8 mouse cellular contexts compared by ENCODE assay signal in genomic region chr7:39448626-39449242, GRCm38 (mm10). TPM values are rescaled to one million over a fixed set of nuclear protein-coding genes. Genes with fewer than 3 reads are reported as not detected.
DNase-seq lines count a peak whose midpoint lies in the region; ATAC-seq and TF ChIP-seq lines count a peak whose summit lies in the region.

No protein-coding gene starts in this region.

- TF ChIP-seq CTCF in CH12.LX (conservative IDR thresholded peaks at IDR 0.05 in 1 of 2, IDR thresholded peaks at IDR 0.05 in 1 of 2; ENCODE audit: low read depth in 2 of 2, low read length in 2 of 2): no peak
- no peak for TF ChIP-seq CTCF in kidney, postnatal 0 days (IDR thresholded peaks at IDR 0.05; ENCODE audit: low read depth)

- H3K36me3 ChIP-seq in erythroblast, embryonic 14.5 days (ENCODE audit: control insufficient read depth): no peaks in the 10 kb centered on the region; the same call in 1 of the 2 replicates
- H3K36me3 ChIP-seq in CH12.LX (replicated peaks in 1 of 2; ENCODE audit: control insufficient read depth in 1 of 2, insufficient read depth in 1 of 2, low read length in 1 of 2): peaks cover 0 to 7% of the 10 kb centered on the region in 2 experiments
- H3K36me3 ChIP-seq in forebrain, embryonic 11.5 days (ENCODE audit: control insufficient read depth, insufficient read depth, low read length): no peaks in the 10 kb centered on the region
- no peaks in the 10 kb centered on the region for H3K36me3 ChIP-seq in kidney, postnatal 0 days (ENCODE audit: insufficient read depth, low read length)
- H3K36me3 ChIP-seq in neural tube, embryonic 14.5 days (ENCODE audit: control insufficient read depth, insufficient read depth, low read length): no peaks in the 10 kb centered on the region

- no peak for ATAC-seq in erythroblast, adult 5-6 weeks (replicated peaks; ENCODE audit: low FRiP score, poor library complexity, severe bottlenecking)
- ATAC-seq in forebrain, embryonic 11.5 days (replicated peaks; ENCODE audit: low FRiP score): 0 out of 2 replicates have a peak, but pooled peaks have one; percentile 32
- ATAC-seq in kidney, postnatal 0 days (replicated peaks; ENCODE audit: low FRiP score, low read depth): no peak; the same call in 1 of the 2 replicates
- peak; percentile 23; the same call in 1 of the 2 replicates for ATAC-seq in neural tube, embryonic 14.5 days (ENCODE audit: low read depth)

- H3K4me2 ChIP-seq in CH12.LX (ENCODE audit: insufficient read depth, low read depth, poor library complexity, severe bottlenecking): peak overlapping the region; percentile 68
- H3K4me2 ChIP-seq in forebrain, embryonic 11.5 days (ENCODE audit: low read depth, low read length, severe bottlenecking): peak overlapping the region; percentile 70
- H3K4me2 ChIP-seq in kidney, postnatal 0 days (ENCODE audit: low read length): peak overlapping the region; percentile 60
- peak overlapping the region; percentile 49 for H3K4me2 ChIP-seq in neural tube, embryonic 14.5 days (ENCODE audit: low read depth, low read length)

- dilution Hi-C loops in CH12.LX (cut with MboI; ENCODE audit: extremely low pct_ligation_motif_present, extremely low pct_unique_long_range_greater_than_20kb, low sequenced_read_pairs): no loop called here

- no peak for TF ChIP-seq RAD21 in CH12.LX (IDR thresholded peaks at IDR 0.05; ENCODE audit: low read depth, low read length)

- peak overlapping the region; percentile 65 for H3K9ac ChIP-seq in CH12.LX (ENCODE audit: insufficient read depth, low read depth)
- peak overlapping the region; percentile 81; the same call in 1 of the 2 replicates for H3K9ac ChIP-seq in forebrain, embryonic 11.5 days (ENCODE audit: low read length)
- H3K9ac ChIP-seq in kidney, postnatal 0 days (ENCODE audit: low read depth, low read length): no peak overlapping the region
- H3K9ac ChIP-seq in neural tube, embryonic 14.5 days (replicated peaks; ENCODE audit: low read depth, low read length): peak overlapping the region; percentile 78; the same call in 1 of the 2 replicates

- no peak for DNase-seq in CH12.LX (ENCODE audit: extremely low read depth)
- DNase-seq in forebrain, embryonic 11.5 days (ENCODE audit: low spot score): no peak
- DNase-seq in kidney, postnatal 0 days (ENCODE audit: low spot score): no peak
- DNase-seq in urinary bladder, postnatal 25 days (ENCODE audit: low spot score): no peak
- DNase-seq in thymus, postnatal 14 days: no peak

- no peak overlapping the region for H3K27ac ChIP-seq in CH12.LX (ENCODE audit: insufficient read depth, low read depth)
- no peak overlapping the region for H3K27ac ChIP-seq in forebrain, embryonic 11.5 days (ENCODE audit: low read depth, low read length)
- no peak overlapping the region for H3K27ac ChIP-seq in kidney, postnatal 0 days
- 0 out of 2 replicates have a peak overlapping the region, but pooled peaks have one; percentile 76 for H3K27ac ChIP-seq in neural tube, embryonic 14.5 days (ENCODE audit: low read depth, low read length)

- no peak for TF ChIP-seq POLR2A in CH12.LX (IDR thresholded peaks at IDR 0.05; ENCODE audit: low read depth, low read length)

- H3K4me3 ChIP-seq in erythroblast, embryonic 14.5 days (replicated peaks): peak overlapping the region; percentile 64
- peak overlapping the region; percentile 5 to 78 (median 72) for H3K4me3 ChIP-seq in CH12.LX (replicated peaks in 1 of 3; ENCODE audit: low read depth in 2 of 3, low read length in 2 of 3, poor library complexity in 1 of 3)
- peak overlapping the region; percentile 65 for H3K4me3 ChIP-seq in forebrain, embryonic 11.5 days (ENCODE audit: low read depth, low read length)
- H3K4me3 ChIP-seq in kidney, postnatal 0 days (replicated peaks; ENCODE audit: low read depth, low read length): peak overlapping the region; percentile 74
- H3K4me3 ChIP-seq in neural tube, embryonic 14.5 days (ENCODE audit: low read depth, low read length): peak overlapping the region; percentile 78

- in situ Hi-C loops in CH12.LX (cut with MboI; ENCODE audit: low pct_ligation_motif_present, low pct_unique_long_range_greater_than_20kb, low sequenced_read_pairs): no loop called here

- no peak for TF ChIP-seq EP300 in CH12.LX (IDR thresholded peaks at IDR 0.05; ENCODE audit: low read length)

- peaks cover 12% of the 10 kb centered on the region for H3K4me1 ChIP-seq in erythroblast, embryonic 14.5 days (ENCODE audit: control insufficient read depth)
- peaks cover 8 to 27% of the 10 kb centered on the region in 2 experiments; a peak in 3 of 4 replicates for H3K4me1 ChIP-seq in CH12.LX (ENCODE audit: control insufficient read depth in 1 of 2, insufficient read depth in 2 of 2)
- H3K4me1 ChIP-seq in forebrain, embryonic 11.5 days (replicated peaks; ENCODE audit: control insufficient read depth, insufficient read depth, low read length): peaks cover 4% of the 10 kb centered on the region; the same call in 1 of the 2 replicates
- no peaks in the 10 kb centered on the region for H3K4me1 ChIP-seq in kidney, postnatal 0 days (replicated peaks; ENCODE audit: insufficient read depth, low read length)
- no peaks in the 10 kb centered on the region; the same call in 1 of the 2 replicates for H3K4me1 ChIP-seq in neural tube, embryonic 14.5 days (ENCODE audit: control insufficient read depth, insufficient read depth, low read length)

- peaks cover 3% of the 10 kb centered on the region for H3K27me3 ChIP-seq in erythroblast, embryonic 14.5 days (ENCODE audit: control insufficient read depth)
- no peaks in the 10 kb centered on the region for H3K27me3 ChIP-seq in CH12.LX (replicated peaks)
- H3K27me3 ChIP-seq in forebrain, embryonic 11.5 days (ENCODE audit: control insufficient read depth, insufficient read depth, low read length): no peaks in the 10 kb centered on the region
- H3K27me3 ChIP-seq in kidney, postnatal 0 days (ENCODE audit: insufficient read depth, low read length): no peaks in the 10 kb centered on the region; the same call in 1 of the 2 replicates
- no peaks in the 10 kb centered on the region; the same call in 1 of the 2 replicates for H3K27me3 ChIP-seq in neural tube, embryonic 14.5 days (ENCODE audit: control insufficient read depth, insufficient read depth, low read length)

- H3K9me3 ChIP-seq in erythroblast, embryonic 14.5 days (ENCODE audit: control insufficient read depth, low read length): peaks cover 3% of the 10 kb centered on the region; the same call in 1 of the 2 replicates
- no peaks in the 10 kb centered on the region for H3K9me3 ChIP-seq in CH12.LX (replicated peaks; ENCODE audit: low read length)
- no peaks in the 10 kb centered on the region for H3K9me3 ChIP-seq in forebrain, embryonic 11.5 days (ENCODE audit: control insufficient read depth, low read length)
- no peaks in the 10 kb centered on the region for H3K9me3 ChIP-seq in kidney, postnatal 0 days (replicated peaks; ENCODE audit: low read length)
- no peaks in the 10 kb centered on the region for H3K9me3 ChIP-seq in neural tube, embryonic 14.5 days (ENCODE audit: control insufficient read depth, low read length)

- WGBS in forebrain, embryonic 11.5 days: 61% methylated on average over 11 of the region's 11 CpGs
- 48% methylated on average over 11 of the region's 11 CpGs for WGBS in kidney, postnatal 0 days
- WGBS in neural tube, embryonic 14.5 days: 59% methylated on average over 11 of the region's 11 CpGs

- peaks cover 6% of the 10 kb centered on the region; the same call in 1 of the 2 replicates for H3K79me2 ChIP-seq in CH12.LX (replicated peaks; ENCODE audit: control insufficient read depth, extremely low read depth, insufficient read depth, poor library complexity, severe bottlenecking)

TF ChIP-seq in CH12.LX, 34 proteins besides CTCF, POLR2A, EP300 and RAD21:
- TF ChIP-seq KAT2A (IDR thresholded peaks at IDR 0.05; ENCODE audit: insufficient replicate concordance, low read length) (no peak), HCFC1 (IDR thresholded peaks at IDR 0.05; ENCODE audit: low read depth, low read length) (no peak), MAX (IDR thresholded peaks at IDR 0.05; ENCODE audit: low read length) (peak; percentile 23; the same call in 1 of the 2 replicates), RCOR1 (conservative IDR thresholded peaks at IDR 0.05; ENCODE audit: low read depth, low read length) (no peak), NELFE (IDR thresholded peaks at IDR 0.05; ENCODE audit: low read depth, low read length) (no peak), JUN (IDR thresholded peaks at IDR 0.05; ENCODE audit: insufficient read depth, low read depth, low read length) (no peak), TBP (conservative IDR thresholded peaks at IDR 0.05; ENCODE audit: low read depth, low read length) (no peak), NRF1 (IDR thresholded peaks at IDR 0.05; ENCODE audit: low read depth, low read length) (no peak), MAFK (IDR thresholded peaks at IDR 0.05; ENCODE audit: insufficient replicate concordance, low read length) (no peak), ETS1 (conservative IDR thresholded peaks at IDR 0.05; ENCODE audit: low read depth, low read length) (no peak), MYC (IDR thresholded peaks at IDR 0.05; ENCODE audit: low read depth, low read length) (no peak; the same call in 1 of the 2 replicates), USF2 (conservative IDR thresholded peaks at IDR 0.05; ENCODE audit: low read depth, low read length) (no peak), BHLHE40 (IDR thresholded peaks at IDR 0.05; ENCODE audit: low read depth, low read length) (0 out of 2 replicates have a peak, but pooled peaks have one; percentile 22), IRF4 (IDR thresholded peaks at IDR 0.05; ENCODE audit: low read depth, low read length) (no peak), POLR2AphosphoS2 (IDR thresholded peaks at IDR 0.05; ENCODE audit: low read depth, low read length) (no peak), JUND (conservative IDR thresholded peaks at IDR 0.05; ENCODE audit: low read depth, low read length) (no peak), CHD1 (IDR thresholded peaks at IDR 0.05; ENCODE audit: low read depth, low read length) (no peak)

RNA-seq across cellular contexts. Expression of gene Gm5114, which starts 35.8 kb away (rescaled TPM):
- not detected in 2 replicates for polyA plus RNA-seq in erythroblast, embryonic 14.5 days (2012)
- not detected in 2 replicates for total RNA-seq in erythroblast, adult 5-6 weeks (2015; ENCODE audit: low replicate concordance)
- total RNA-seq in erythroblast, adult 5-6 weeks (2017; ENCODE audit: low replicate concordance): not detected in 2 replicates
- total RNA-seq in CH12.LX (2012; rRNA removed) (not detected in 2 replicates), CH12.LX (2014; rRNA removed) (not detected in 2 replicates)
- not detected in 2 replicates for polyA plus RNA-seq in CH12.LX (2012; ENCODE audit: insufficient read length, low read depth)
- not detected in 2 replicates for polyA plus RNA-seq in forebrain, embryonic 11.5 days (2014; fragmentation: Nextera tagmentation; extraction: Ambion mirVana)
- polyA plus RNA-seq in kidney, postnatal 0 days (2015; fragmentation: Nextera tagmentation; extraction: Ambion mirVana): not detected in 2 replicates
- polyA plus RNA-seq in neural tube, embryonic 14.5 days (2014; fragmentation: Nextera tagmentation; extraction: Ambion mirVana): not detected in 2 replicates

Comparison
In these comparisons a context has a peak if more than half of its experiments do, and no peak if none do; other contexts are left out.
1. ATAC-seq: peak in forebrain, embryonic 11.5 days (single experiment) and neural tube, embryonic 14.5 days (single experiment); none in erythroblast, adult 5-6 weeks (single experiment) and kidney, postnatal 0 days (single experiment).
2. Peak in every context shown above with its lines, with median percentiles within 50 percentile points of each other: H3K4me3 ChIP-seq and H3K4me2 ChIP-seq.